Mouse (Mus musculus): ENCODE results near the gene Thap11. TPM values are rescaled to one million over a fixed set of nuclear protein-coding genes. Genes with fewer than 3 reads are reported as not detected.

Thap11 gene
- polyA plus RNA-seq, 2 experiments from 2014 or later, result 7.0 to 7.4 TPM

- no peak for ATAC-seq
Observed at GRCm38 (mm10) chr8:105852146-105852729, 2.7 kb upstream of the Thap11 start.

GRCm38 (mm10) chr8:105853178-105853577, 1.8 kb upstream of the Thap11 start, which contains the start of gene Cenpt:
Cenpt (minus strand) TSS chr8:105853278.
- no peak for ATAC-seq

GRCm38 (mm10) chr8:105854303-105854702, 629 bp upstream of the Thap11 start:
- no peak for ATAC-seq

GRCm38 (mm10) chr8:105855248-105856167, 576 bp downstream of the Thap11 start:
- ATAC-seq, result no peak

- no peak for ATAC-seq
Observed at GRCm38 (mm10) chr8:105856168-105856835, 1.4 kb downstream of the Thap11 start.

GRCm38 (mm10) chr8:105858495-105858894, 3.6 kb downstream of the Thap11 start:
- no peak for ATAC-seq

- no peak for ATAC-seq
Observed at GRCm38 (mm10) chr8:105859314-105859713, 4.4 kb downstream of the Thap11 start.

GRCm38 (mm10) chr8:105860143-105860981, 5.4 kb downstream of the Thap11 start, which contains the start of gene Nutf2:
Nutf2 (plus strand) TSS chr8:105860580.
- ATAC-seq, result peak; percentile 99

- no peak for ATAC-seq
Observed at GRCm38 (mm10) chr8:105861951-105862350, 7.0 kb downstream of the Thap11 start.

GRCm38 (mm10) chr8:105866364-105867029, 11.6 kb downstream of the Thap11 start:
- no peak for ATAC-seq

- no peak for ATAC-seq
Observed at GRCm38 (mm10) chr8:105874301-105874700, 19.4 kb downstream of the Thap11 start.

GRCm38 (mm10) chr8:105880754-105881520, 26.0 kb downstream of the Thap11 start, which contains the start of gene Edc4:
Edc4 (plus strand) TSS chr8:105880881.
- peak; percentile 90 for ATAC-seq

- no peak for ATAC-seq
Observed at GRCm38 (mm10) chr8:105889756-105890465, 35.0 kb downstream of the Thap11 start.

GRCm38 (mm10) chr8:105890870-105891269, 35.9 kb downstream of the Thap11 start:
- ATAC-seq, result no peak

- ATAC-seq, result no peak
Observed at GRCm38 (mm10) chr8:105892432-105892831, 37.5 kb downstream of the Thap11 start.

GRCm38 (mm10) chr8:105893339-105893738, 38.4 kb downstream of the Thap11 start, which contains the start of gene Nrn1l:
Nrn1l (plus strand) TSS chr8:105893567.
- ATAC-seq, result no peak

- ATAC-seq, result no peak
Observed at GRCm38 (mm10) chr8:105897801-105898480, 43.0 kb downstream of the Thap11 start.

- peak; percentile 86 for ATAC-seq
Observed at GRCm38 (mm10) chr8:105900180-105900940, 45.4 kb downstream of the Thap11 start, which contains the start of gene Pskh1. Pskh1 (plus strand) TSS chr8:105900441.

All from activated CD4-positive, CD25-positive, alpha-beta regulatory T cell, adult 4 months (primary cell).